Mouse (Mus musculus) Muller cell, postnatal 12 days (primary cell): ENCODE results near the gene Slc38a3.

ENCODE experiments used
- DNase-seq: peaks from one replicate; pipeline ENCODE4 v3.0.0-alpha.2; 2015; ENCODE audit errors: inconsistent ontology term

The Slc38a3 gene

GRCm38 (mm10) chr9:107635279-107636028 lies 33.9 kb downstream of the Slc38a3 start, which contains the start of gene Gnai2:
Gene Gnai2 (minus strand): TSS chr9:107635367.
- DNase-seq, result peak; percentile 98

DNA sequence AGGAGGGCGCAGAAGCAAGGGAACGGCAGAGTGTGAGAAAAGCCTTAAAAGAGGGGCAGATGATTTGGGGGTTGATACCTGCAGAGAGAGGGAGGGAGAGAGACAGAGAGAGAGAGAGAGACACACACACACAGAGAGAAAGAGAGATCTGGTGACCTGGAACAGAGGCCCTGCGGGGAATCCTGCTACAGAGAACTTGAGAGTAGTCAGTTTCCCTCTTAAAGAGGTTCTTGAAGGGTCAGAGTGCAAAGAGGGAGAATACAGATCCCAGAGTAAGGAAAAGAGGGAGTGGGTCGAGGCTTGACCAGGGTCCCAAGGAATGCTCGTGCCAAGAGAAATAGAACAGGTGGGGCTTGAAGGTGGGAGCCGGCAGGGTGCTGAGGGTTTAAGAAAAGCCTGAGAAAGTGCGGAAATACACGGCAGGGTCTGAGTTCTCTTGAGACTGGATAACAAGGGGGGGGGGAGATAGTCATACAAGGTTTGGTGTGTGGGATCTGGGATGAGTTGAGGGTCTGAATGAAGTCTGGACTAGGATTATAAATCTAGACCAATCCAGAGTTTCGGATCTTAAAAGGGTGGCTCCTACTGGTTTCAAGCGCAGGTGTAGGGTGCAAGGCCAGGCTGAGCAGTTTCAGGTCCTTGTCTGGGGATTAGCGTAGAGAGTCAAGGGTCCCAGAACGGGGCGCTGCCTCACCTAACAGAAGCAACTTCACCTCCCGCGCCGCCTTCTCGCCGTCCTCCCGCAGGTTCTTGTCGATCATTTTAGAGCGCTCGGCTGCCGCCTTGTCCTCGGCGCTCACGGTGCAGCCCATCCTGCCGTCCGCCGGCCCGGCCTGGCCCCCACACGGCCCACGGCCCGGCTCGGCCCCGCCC lies 34.7 kb downstream of the Slc38a3 start:
- no peak for DNase-seq

GRCm38 (mm10) chr9:107633661-107634405 lies 35.5 kb downstream of the Slc38a3 start:
- DNase-seq, result no peak

GRCm38 (mm10) chr9:107633091-107633660 lies 36.2 kb downstream of the Slc38a3 start:
- DNase-seq, result peak; percentile 90

DNA sequence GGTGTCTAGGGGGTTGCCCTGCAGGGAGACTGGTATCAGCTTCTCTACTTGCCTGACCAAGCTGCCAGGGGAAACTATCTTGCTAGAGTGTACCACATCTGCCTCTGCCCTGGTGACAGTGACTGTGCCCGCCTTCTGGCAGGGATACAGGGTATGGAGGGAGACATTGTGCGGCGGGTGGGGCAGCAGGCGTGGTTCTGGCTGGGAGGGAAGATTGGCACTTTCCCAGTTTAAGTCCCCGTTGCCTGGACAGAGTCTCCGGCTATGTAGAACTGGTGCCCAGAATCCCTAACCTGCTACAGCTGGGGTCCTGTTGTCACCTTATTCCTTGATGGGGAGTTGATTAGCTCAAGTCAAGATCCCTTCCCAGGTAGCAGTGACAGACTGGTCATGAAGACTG lies 36.9 kb downstream of the Slc38a3 start:
- DNase-seq, result peak; percentile 77

- DNase-seq, result no peak
Measured at GRCm38 (mm10) chr9:107631861-107632260, 37.5 kb downstream of the Slc38a3 start.

DNA sequence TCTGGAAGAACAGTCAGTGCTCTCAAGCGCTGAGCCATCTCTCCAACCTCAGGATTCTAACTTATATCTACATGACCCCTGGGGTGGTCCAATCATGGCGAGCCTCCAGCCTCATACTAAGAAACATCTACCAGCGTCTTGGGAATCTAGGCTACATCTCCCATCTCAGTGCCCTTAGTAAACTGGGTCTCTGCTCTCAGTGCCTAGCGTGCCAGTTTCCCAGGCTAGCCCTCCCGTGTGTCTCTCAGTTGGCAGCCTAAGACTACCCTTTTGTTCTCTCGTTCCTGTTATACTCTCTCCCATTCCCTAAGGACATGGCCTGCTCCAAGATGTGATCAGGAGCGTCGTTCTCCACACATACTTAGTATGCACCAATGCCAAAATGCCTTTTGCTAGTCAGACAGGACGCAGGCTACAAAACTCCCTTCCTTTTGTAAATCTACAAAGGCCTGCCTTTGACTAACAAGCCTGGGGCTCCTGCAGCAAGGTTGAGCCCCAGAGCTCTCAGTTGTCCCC lies 38.0 kb downstream of the Slc38a3 start:
- DNase-seq, result no peak

- DNase-seq, result peak; percentile 90
Measured at GRCm38 (mm10) chr9:107630576-107630975, 38.8 kb downstream of the Slc38a3 start.

GRCm38 (mm10) chr9:107629901-107630425 lies 39.4 kb downstream of the Slc38a3 start:
- peak; percentile 74 for DNase-seq

GRCm38 (mm10) chr9:107629411-107629730 lies 40.0 kb downstream of the Slc38a3 start:
- no peak for DNase-seq

- DNase-seq, result no peak
Measured at GRCm38 (mm10) chr9:107628721-107629410, 40.5 kb downstream of the Slc38a3 start.

DNA sequence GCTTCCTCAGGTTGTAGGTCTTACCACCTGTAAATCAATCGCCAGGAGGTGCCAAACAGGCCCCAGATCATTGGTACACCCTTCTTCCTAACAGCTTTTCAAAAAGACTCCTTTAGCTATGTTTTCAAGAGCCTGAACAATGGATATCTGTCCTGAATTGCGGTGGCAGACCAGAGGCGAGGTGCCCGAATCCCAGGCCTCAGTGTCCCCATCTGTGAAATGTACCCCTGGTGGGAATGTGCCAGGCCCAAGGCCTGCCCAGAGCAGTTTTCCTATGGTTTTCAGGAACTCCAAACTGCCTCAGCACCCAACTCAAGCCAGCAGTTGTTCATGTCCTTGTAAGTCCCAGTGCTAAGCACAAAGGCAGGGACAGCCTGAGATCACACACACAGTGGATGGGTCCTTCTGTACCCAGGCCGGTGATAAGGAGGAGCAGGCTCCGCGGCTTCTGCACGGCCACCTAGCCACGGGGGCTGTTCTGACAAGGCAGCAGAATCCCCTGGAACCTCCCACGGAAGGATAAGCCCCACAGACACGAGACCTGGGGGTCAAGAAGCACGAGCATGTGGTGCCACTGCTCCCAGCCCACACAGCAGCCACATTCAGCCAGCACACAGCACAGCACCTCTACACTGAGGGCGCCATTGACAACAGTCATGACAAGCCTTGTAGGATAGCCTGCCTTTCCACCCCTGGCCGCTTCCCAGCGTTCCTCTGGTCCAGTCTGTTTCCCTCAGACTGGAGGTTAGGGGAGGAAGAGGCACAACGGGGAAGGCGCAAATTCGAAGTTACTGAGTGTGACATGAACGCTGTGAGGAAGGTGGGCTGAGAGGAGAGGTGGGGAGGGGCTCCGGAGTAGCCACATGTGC lies 41.7 kb downstream of the Slc38a3 start:
- DNase-seq, result no peak

DNA sequence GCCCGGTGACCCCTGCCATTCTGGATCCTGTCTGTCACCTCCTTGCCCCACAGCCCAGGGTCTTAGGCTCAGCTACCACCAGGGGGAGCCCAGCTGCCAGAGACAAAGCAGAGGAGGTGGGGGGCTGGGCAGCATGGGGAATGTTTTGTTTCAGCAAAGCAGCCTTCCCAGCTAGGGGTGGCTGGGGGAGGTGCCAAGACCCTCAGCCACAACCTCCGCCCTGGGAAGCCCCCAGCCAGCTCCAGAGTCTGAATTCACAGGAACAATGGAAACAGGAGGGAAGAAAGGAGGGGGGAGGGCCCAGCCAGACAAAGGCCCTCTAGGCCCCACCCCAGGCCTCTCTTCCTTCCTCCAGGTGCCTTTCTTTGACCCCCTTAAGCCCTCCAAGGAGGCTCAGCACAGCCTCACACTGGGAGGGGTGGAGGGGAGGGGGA lies 42.5 kb downstream of the Slc38a3 start:
- peak; percentile 94 for DNase-seq

- DNase-seq, result peak; percentile 95
Measured at GRCm38 (mm10) chr9:107626158-107626843, 43.0 kb downstream of the Slc38a3 start.

- DNase-seq, result no peak
Measured at GRCm38 (mm10) chr9:107625351-107626128, 43.8 kb downstream of the Slc38a3 start.

DNA sequence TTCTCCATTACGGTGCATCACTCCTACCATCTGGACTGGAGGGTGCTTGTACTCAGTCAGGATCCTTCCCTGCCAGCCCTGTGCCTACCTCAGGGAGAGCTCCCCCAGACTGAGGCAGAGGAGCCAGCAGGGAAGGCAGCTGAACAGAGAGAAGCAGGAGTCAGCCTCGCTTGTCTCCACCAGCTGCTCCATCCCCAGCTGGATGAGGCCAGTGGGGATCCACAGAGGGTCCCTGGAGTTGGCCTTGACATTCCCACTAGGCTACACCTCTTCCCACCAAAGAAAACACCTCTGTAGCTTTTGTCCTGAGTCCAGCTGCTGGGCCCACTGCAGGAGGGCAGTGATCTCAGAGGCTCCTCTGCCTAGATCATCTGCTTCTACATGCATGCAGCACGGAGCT lies 44.4 kb downstream of the Slc38a3 start:
- DNase-seq, result no peak

DNA sequence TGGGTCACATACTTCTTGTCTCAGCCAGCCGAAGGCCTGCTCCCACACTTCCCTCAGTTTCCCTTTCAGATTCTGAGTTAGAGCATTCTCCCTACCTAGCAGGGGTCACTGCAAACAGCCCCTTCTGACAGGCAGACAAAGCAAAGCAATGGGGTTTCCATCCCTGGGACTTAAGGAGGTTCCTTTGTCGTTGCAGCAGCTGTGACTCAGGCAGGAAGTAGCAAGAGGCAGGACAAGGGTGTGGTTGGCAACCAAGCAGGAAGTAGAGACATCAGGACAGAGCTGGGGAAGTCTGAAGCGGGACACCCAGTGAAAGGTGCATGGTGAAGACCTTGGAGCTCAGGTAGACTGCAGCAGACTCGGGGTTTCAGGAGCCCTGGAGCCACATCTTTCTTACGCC lies 44.8 kb downstream of the Slc38a3 start:
- no peak for DNase-seq

DNA sequence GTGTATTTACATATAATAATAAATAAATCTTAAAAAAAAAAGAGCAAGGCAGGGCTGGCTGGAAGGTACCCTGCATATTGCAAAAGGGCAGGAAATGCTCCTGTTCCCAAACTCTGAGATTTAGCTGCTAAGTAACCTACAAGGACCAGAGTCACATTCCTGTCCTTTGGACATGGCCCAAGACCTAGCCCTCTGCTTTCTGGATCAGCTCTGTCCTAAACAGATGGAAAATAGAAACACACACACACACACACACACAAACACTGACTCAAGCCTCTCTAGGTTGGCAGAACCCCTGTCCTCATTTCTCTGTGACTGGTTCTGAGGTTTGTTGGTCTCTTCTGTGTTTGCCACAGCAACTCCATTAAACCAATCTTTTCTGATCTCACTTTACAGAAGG lies 48.4 kb downstream of the Slc38a3 start:
- peak; percentile 62 for DNase-seq
